Mouse (Mus musculus) lung, postnatal 0 days (tissue): ENCODE measurements at regions not wholly inside any gene's neighbourhood (a gene's known extent, or its start where the extent isn't known, plus 50 kb on each side); places are given as distances from the start of the nearest gene placed in this dataset.

ENCODE experiments used
- ATAC-seq: fragments of 200-750 bp; cut with Nextera tagmentation; 2 replicates; pipeline ENCODE4 v1.8.0; 2017; ENCODE audit warnings: moderate library complexity
- DNase-seq: peaks from one replicate; pipeline ENCODE4 v3.0.0-alpha.2; 2016; ENCODE audit warnings: low spot score
- H3K27ac ChIP-seq: fragments of 300-500 bp; sonication (generic); 2 replicates; pipeline ENCODE4 v1.5.1; 2014; ENCODE audit warnings: antibody characterized with exemption, mild to moderate bottlenecking, low read length, mixed read lengths
- H3K27me3 ChIP-seq: fragments of 300-500 bp; sonication (generic); replicated peaks from 2 replicates; pipeline ENCODE4 v1.6.1; 2014; ENCODE audit warnings: low read length, mixed read lengths; ENCODE audit not compliant: insufficient read depth
- H3K36me3 ChIP-seq: fragments of 300-500 bp; sonication (generic); 2 replicates; pipeline ENCODE4 v1.6.1; 2014; ENCODE audit warnings: low read length, mixed read lengths; ENCODE audit not compliant: insufficient read depth
- H3K4me1 ChIP-seq: fragments of 300-500 bp; sonication (generic); 2 replicates; pipeline ENCODE4 v1.6.1; 2014; ENCODE audit warnings: antibody characterized with exemption, low read depth, low read length, mixed read lengths; ENCODE audit not compliant: insufficient read depth
- H3K4me2 ChIP-seq: fragments of 300-500 bp; sonication (generic); replicated peaks from 2 replicates; pipeline ENCODE4 v1.6.1; 2014; ENCODE audit warnings: low read depth, mild to moderate bottlenecking, low read length, moderate library complexity, mixed read lengths
- H3K4me3 ChIP-seq: fragments of 300-500 bp; sonication (generic); 2 replicates; pipeline ENCODE4 v1.5.1; 2014; ENCODE audit warnings: low read depth, low read length
- H3K9ac ChIP-seq: fragments of 300-500 bp; sonication (generic); replicated peaks from 2 replicates; pipeline ENCODE4 v1.6.1; 2014; ENCODE audit warnings: low read depth, mild to moderate bottlenecking
- H3K9me3 ChIP-seq: fragments of 300-500 bp; sonication (generic); 2 replicates; pipeline ENCODE4 v1.6.1; 2016; ENCODE audit warnings: low read length, mixed read lengths
- CTCF ChIP-seq: IDR thresholded peaks from 2 replicates; pipeline ENCODE4 v1.5.1; 2016; ENCODE audit warnings: antibody characterized with exemption, mild to moderate bottlenecking
- EP300 ChIP-seq: IDR thresholded peaks from 2 replicates; pipeline ENCODE4 v1.6.1; 2016; ENCODE audit warnings: antibody characterized with exemption, mild to moderate bottlenecking, control low read depth
- WGBS: fragments of 180-500 bp; shearing (Covaris S2); extraction: QIAGEN DNeasy Blood & Tissue Kit; methylation state at CpG from one replicate; pipeline ENCODE4 v1.1.7; 2014; 5-methylcytosine and 5-hydroxymethylcytosine counted together

- no peak for ATAC-seq
- Histone ChIP-seq H3K4me2 (no peak overlapping the region), H3K4me3 (no peak overlapping the region), H3K4me1 (no peaks in the 10 kb centered on the region), H3K27ac (no peak overlapping the region), H3K9ac (no peak overlapping the region), H3K27me3 (no peaks in the 10 kb centered on the region), H3K36me3 (no peaks in the 10 kb centered on the region), H3K9me3 (no peaks in the 10 kb centered on the region)
- WGBS: 54% methylated on average over 4 of the region's 4 CpGs
- TF ChIP-seq CTCF (no peak), EP300 (no peak)
- DNase-seq: no peak
Measured at GRCm38 (mm10) chr8:53892205-53892710, 185.1 kb upstream of the Vegfc start.

GRCm38 (mm10) chr8:53892770-53893169, 184.6 kb upstream of the Vegfc start:
- ATAC-seq: no peak

DNA sequence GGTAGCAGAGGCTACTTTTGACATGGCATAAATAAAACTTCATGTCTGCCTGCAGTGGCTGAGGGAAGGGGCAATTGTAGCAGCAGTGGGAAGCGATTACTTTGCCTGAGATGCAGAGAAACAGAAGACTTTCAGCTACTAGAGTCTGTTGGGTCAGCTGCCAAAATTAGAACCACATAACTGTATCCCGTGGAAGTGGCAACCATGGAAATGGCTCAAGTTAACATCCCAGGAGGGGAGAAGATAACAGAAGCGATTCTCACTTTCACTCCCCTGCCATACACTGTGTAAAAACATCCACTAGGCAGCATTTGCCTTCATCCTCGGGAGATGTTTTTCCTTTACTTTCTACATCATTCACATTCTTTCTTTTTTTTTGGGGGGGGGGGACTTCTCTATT, 155.1 kb upstream of the Vegfc start:
- Histone ChIP-seq H3K9me3 (no peaks in the 10 kb centered on the region), H3K36me3 (no peaks in the 10 kb centered on the region), H3K9ac (no peak overlapping the region), H3K27me3 (no peaks in the 10 kb centered on the region), H3K4me1 (no peaks in the 10 kb centered on the region), H3K27ac (no peak overlapping the region), H3K4me2 (no peak overlapping the region), H3K4me3 (no peak overlapping the region)
- no peak for DNase-seq
- no peak for ATAC-seq
- no peak for TF ChIP-seq EP300
- TF ChIP-seq CTCF: no peak
- WGBS: 76% methylated on average over 4 of the region's 4 CpGs

More at GRCm38 (mm10) chr8:53892770-53893169, 184.6 kb upstream of the Vegfc start:
- H3K4me2 ChIP-seq: no peak overlapping the region
- no peak overlapping the region for H3K4me3 ChIP-seq
- TF ChIP-seq CTCF (no peak), EP300 (no peak)
- no peaks in the 10 kb centered on the region for H3K27me3 ChIP-seq
- no peaks in the 10 kb centered on the region for H3K4me1 ChIP-seq
- no peak for DNase-seq
- 29% methylated on average over 3 of the region's 3 CpGs for WGBS
- no peak overlapping the region for H3K9ac ChIP-seq
- no peak overlapping the region for H3K27ac ChIP-seq
- H3K9me3 ChIP-seq: no peaks in the 10 kb centered on the region
- H3K36me3 ChIP-seq: no peaks in the 10 kb centered on the region

GRCm38 (mm10) chr8:53930685-53931084, 146.7 kb upstream of the Vegfc start:
- no peak for DNase-seq
- no peak overlapping the region for H3K4me2 ChIP-seq
- H3K36me3 ChIP-seq: no peaks in the 10 kb centered on the region
- no peak overlapping the region for H3K9ac ChIP-seq
- H3K27me3 ChIP-seq: no peaks in the 10 kb centered on the region
- TF ChIP-seq EP300: no peak
- no peak for TF ChIP-seq CTCF
- ATAC-seq: no peak
- 33% methylated on average over 5 of the region's 5 CpGs for WGBS
- no peaks in the 10 kb centered on the region for H3K4me1 ChIP-seq
- H3K27ac ChIP-seq: no peak overlapping the region
- H3K9me3 ChIP-seq: no peaks in the 10 kb centered on the region
- H3K4me3 ChIP-seq: no peak overlapping the region

GRCm38 (mm10) chr8:53938392-53938791, 139.0 kb upstream of the Vegfc start:
- H3K9ac ChIP-seq: no peak overlapping the region
- H3K36me3 ChIP-seq: no peaks in the 10 kb centered on the region
- no peak for ATAC-seq
- H3K4me1 ChIP-seq: no peaks in the 10 kb centered on the region
- no peak for DNase-seq
- H3K9me3 ChIP-seq: no peaks in the 10 kb centered on the region
- H3K4me3 ChIP-seq: no peak overlapping the region
- H3K27ac ChIP-seq: no peak overlapping the region
- TF ChIP-seq EP300 (no peak), CTCF (no peak)
- H3K27me3 ChIP-seq: no peaks in the 10 kb centered on the region
- no peak overlapping the region for H3K4me2 ChIP-seq

DNA sequence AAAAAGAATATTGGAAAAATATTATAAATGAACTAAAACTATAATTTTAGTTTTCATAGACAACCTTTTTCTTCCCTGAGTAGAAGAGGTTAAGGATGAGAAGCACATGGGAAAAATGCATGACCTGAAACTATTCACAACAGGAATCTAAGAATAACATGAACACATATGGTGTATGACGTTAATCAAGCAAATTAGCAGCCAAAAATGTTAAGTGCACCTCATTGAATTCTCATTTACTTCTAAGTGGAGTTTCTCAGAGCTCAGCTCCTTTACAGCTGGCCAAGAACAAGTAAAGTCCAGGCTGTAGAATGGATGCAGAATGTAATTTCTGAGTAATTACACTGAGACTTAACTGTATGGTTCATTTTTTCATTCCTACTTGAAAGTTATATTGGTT, 137.9 kb upstream of the Vegfc start:
- Histone ChIP-seq H3K27ac (no peak overlapping the region), H3K36me3 (no peaks in the 10 kb centered on the region), H3K9ac (no peak overlapping the region), H3K27me3 (no peaks in the 10 kb centered on the region), H3K4me3 (no peak overlapping the region), H3K4me2 (no peak overlapping the region), H3K9me3 (no peaks in the 10 kb centered on the region), H3K4me1 (no peaks in the 10 kb centered on the region)
- DNase-seq (no peak), ATAC-seq (no peak)
- WGBS: 49% methylated on average over 1 of the region's 1 CpGs
- no peak for TF ChIP-seq CTCF
- TF ChIP-seq EP300: no peak

- TF ChIP-seq EP300 (no peak), CTCF (no peak)
- Histone ChIP-seq H3K9ac (no peak overlapping the region), H3K4me3 (no peak overlapping the region), H3K27ac (no peak overlapping the region), H3K27me3 (no peaks in the 10 kb centered on the region), H3K9me3 (no peaks in the 10 kb centered on the region), H3K4me1 (no peaks in the 10 kb centered on the region), H3K36me3 (no peaks in the 10 kb centered on the region), H3K4me2 (no peak overlapping the region)
- ATAC-seq: no peak
- no peak for DNase-seq
- 98% methylated on average over 2 of the region's 2 CpGs for WGBS
Measured at GRCm38 (mm10) chr8:53941144-53941543, 136.3 kb upstream of the Vegfc start.
